ENCODE assay signal across 20 mouse cellular contexts in the genomic region with DNA sequence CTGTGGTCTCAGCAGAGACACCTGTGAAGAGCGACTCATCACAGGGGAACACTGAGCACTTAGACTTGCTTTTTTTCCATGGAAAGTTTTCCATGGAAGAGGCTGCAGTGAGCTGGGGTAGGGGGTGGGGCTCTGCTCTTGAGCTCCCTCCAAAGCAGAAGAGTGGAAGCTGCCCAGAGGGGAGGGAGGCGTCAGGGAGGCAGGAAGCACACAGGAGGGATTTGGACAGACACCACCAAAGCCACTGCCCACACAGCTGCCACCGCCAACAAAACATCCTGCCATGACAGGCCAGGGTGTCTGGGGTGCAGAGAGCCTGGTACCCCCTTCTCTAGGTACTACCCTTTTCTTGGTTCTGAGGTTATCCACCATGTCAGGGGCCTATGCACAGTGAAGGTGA.
A peak's percentile ranks its signal among the peaks of the same experiment; 100 is the strongest.
DNase-seq lines count a peak whose midpoint lies in the region; ATAC-seq and TF ChIP-seq lines count a peak whose summit lies in the region.
"Had no signal": no experiment of that assay in that cellular context is flagged by ENCODE, and none has a peak within 500 bp of the region (broad histone marks: within the 10 kb centered on the region; RNA-seq: fewer than 3 reads in every experiment).

No protein-coding gene starts in this region.

- no peaks in the 10 kb centered on the region for H3K4me1 ChIP-seq in lung, adult 2 months (ENCODE audit: control insufficient read depth, insufficient read depth, low read length)
- no peaks in the 10 kb centered on the region for H3K4me1 ChIP-seq in midbrain, embryonic 13.5 days (replicated peaks)

- no peak overlapping the region for H3K4me2 ChIP-seq in midbrain, embryonic 13.5 days (replicated peaks)
- H3K4me2 ChIP-seq: heart, embryonic 13.5 days; hindbrain, embryonic 15.5 days; liver, embryonic 11.5 days; midbrain, embryonic 11.5 days had no signal

- DNase-seq in gastrocnemius, postnatal 25 days = peak; percentile 12
- no peak for DNase-seq in gastrocnemius, adult 2 months
- peak; percentile 51 for DNase-seq in lung, postnatal 10 days
- DNase-seq in lung, adult 2 months = no peak
- peak; percentile 24 to 54 for DNase-seq in lung, postnatal 4 days
- DNase-seq in B cell, adult 2 months = no peak
- DNase-seq: adrenal gland, postnatal 25 days; cerebellum, adult 9-10 months; kidney, adult 2 months; kidney, postnatal 14 days; liver, postnatal 0 days; right cerebral cortex, postnatal 25 days; spleen, adult 18-20 months had no signal

- H3K9ac ChIP-seq in midbrain, embryonic 13.5 days (replicated peaks) = no peak overlapping the region
- H3K9ac ChIP-seq: heart, embryonic 13.5 days; hindbrain, embryonic 15.5 days; liver, postnatal 0 days had no signal

- TF ChIP-seq POLR2A in lung, adult 2 months (IDR thresholded peaks at IDR 0.05; ENCODE audit: borderline replicate concordance, extremely low read depth, low read depth, low read length) = no peak

- no peak overlapping the region for H3K4me3 ChIP-seq in gastrocnemius, adult 2 months
- H3K4me3 ChIP-seq in lung, adult 2 months (replicated peaks; ENCODE audit: extremely low read depth, low read depth, low read length) = no peak overlapping the region
- H3K4me3 ChIP-seq in midbrain, embryonic 13.5 days (replicated peaks) = no peak overlapping the region
- H3K4me3 ChIP-seq: heart, embryonic 13.5 days; hindbrain, embryonic 15.5 days had no signal

- 56% methylated on average over 3 of the region's 3 CpGs for WGBS in lung, adult 2 months
- WGBS in midbrain, embryonic 13.5 days = 79% methylated on average over 3 of the region's 3 CpGs

- ATAC-seq in erythroblast, adult 5-6 weeks (replicated peaks; ENCODE audit: low FRiP score, poor library complexity, severe bottlenecking) = 0 out of 2 replicates have a peak, but pooled peaks have one; percentile 26
- ATAC-seq in midbrain, embryonic 13.5 days = no peak
- ATAC-seq: CD4-positive, CD25-positive, alpha-beta regulatory T cell, adult 4 months; liver, postnatal 0 days had no signal

- intact Hi-C loops in gastrocnemius, adult 2 months (cut with DNase I) = no loop called here

- H3K27me3 ChIP-seq in midbrain, embryonic 13.5 days = no peaks in the 10 kb centered on the region
- H3K27me3 ChIP-seq: heart, embryonic 13.5 days; hindbrain, embryonic 15.5 days had no signal

- no peaks in the 10 kb centered on the region for H3K9me3 ChIP-seq in midbrain, embryonic 13.5 days
- H3K9me3 ChIP-seq: heart, embryonic 13.5 days; hindbrain, embryonic 15.5 days had no signal

- H3K36me3 ChIP-seq in midbrain, embryonic 13.5 days = peaks cover 11% of the 10 kb centered on the region

- no peak overlapping the region for H3K27ac ChIP-seq in gastrocnemius, adult 2 months
- no peak overlapping the region for H3K27ac ChIP-seq in midbrain, embryonic 13.5 days
- H3K27ac ChIP-seq: heart, embryonic 13.5 days; hindbrain, embryonic 15.5 days had no signal

- no peak for TF ChIP-seq CTCF in gastrocnemius, adult 2 months (IDR thresholded peaks at IDR 0.05)
- TF ChIP-seq CTCF in lung, adult 2 months (IDR thresholded peaks at IDR 0.05; ENCODE audit: insufficient read depth, low read length) = no peak

Comparison
In these comparisons a context has a peak if more than half of its experiments do, and no peak if none do; other contexts are left out.
1. DNase-seq: peak in gastrocnemius, postnatal 25 days (single experiment), lung, postnatal 10 days (single experiment) and lung, postnatal 4 days (2 of 2); none in gastrocnemius, adult 2 months (single experiment), lung, adult 2 months (single experiment) and B cell, adult 2 months (0 of 2).